Mouse (Mus musculus) left cerebral cortex, postnatal 4 days (tissue): ENCODE measurements at regions not wholly inside any gene's neighbourhood (a gene's known extent, or its start where the extent isn't known, plus 50 kb on each side); places are given as distances from the start of the nearest gene placed in this dataset.

Experiments used
- DNase-seq: peaks from one replicate; pipeline ENCODE4 v3.0.0-alpha.2; 2022
- intact Hi-C: fragments of 180-260 bp; cut with DNase I; formaldehyde crosslinking; loops from one replicate; pipeline ENCODE4 v1.15.1; 2025

DNA sequence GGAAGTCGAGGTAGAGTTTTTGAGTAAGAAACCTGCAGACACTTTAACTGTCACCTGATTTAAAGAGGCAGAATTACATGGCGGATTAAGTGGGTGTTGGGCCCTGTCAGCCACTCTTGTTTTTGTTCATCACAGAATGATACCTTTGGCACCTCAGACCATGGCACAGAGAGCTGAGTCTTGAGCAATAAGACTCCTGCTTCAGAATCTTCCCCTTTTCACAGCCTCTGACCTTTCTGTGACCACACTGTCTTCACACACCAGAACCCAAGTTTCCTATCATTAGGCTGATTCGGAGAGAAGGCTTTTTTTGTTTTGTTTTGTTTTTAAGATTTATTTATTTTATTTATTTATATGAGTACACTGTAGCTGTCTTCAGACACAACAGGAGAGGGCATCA is 192.8 kb downstream of the Gm10260 start:
- DNase-seq = no peak
- intact Hi-C loops = no loop called here

DNA sequence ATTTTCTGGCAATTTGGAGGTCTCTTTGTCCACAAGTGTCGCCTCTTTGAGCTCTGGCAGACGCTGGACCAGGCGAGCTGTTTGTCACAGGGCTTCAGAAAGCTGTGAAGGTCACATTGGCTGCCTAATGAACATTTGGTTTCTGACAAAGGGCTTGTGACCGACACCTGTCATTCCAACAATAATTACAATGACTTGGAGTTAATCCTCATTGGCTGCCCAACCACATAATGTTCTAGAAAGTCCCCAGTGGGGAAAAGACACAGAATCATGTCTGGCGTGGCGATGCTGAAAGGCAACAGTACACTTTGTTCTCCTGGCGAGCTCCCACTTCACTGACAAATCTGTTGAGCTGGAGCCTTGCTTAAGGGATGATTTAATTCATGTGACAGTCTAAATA is 194.4 kb downstream of the Gm10260 start:
- intact Hi-C loops = no loop called here
- DNase-seq = peak; percentile 10

DNA sequence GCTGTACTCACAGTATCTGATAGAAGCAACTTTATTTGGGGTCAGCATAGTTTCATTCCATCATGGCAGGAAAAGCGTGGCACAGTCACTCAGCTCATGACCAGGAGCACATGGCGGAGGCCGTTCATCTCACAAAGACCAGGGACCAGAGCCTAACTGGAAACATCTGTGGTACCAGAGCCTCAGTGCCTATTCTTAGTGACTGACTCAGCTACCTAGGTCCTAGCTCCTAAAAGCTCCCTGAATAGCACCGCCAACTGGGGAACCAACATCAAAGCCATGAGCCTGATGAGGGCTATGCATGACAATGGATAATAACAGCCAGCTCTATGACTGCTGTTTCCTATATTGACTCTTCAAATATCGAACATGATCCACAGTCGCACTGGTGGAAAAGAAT is 198.2 kb downstream of the Gm10260 start:
- DNase-seq = no peak
- intact Hi-C loops = no loop called here

DNA sequence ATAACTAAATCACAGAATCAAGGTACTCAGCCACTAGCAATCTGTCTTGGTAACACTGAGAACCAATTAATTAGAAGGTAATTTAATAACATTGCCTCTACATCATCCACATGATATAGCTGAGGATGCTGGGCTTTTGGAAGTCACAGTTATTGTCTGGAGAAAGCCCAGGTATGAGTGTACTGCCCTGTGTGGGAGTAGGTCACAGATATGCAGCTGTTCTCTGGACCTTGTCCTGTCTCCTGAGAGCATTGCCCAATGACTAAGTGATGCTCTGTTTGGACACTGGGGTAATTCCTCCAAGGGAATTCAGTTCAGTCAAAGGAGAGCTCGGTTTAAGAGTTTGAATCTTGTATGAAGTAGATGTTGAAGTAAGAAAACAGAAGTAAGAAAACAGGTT is 199.6 kb downstream of the Gm10260 start:
- intact Hi-C loops = no loop called here
- DNase-seq = no peak

DNA sequence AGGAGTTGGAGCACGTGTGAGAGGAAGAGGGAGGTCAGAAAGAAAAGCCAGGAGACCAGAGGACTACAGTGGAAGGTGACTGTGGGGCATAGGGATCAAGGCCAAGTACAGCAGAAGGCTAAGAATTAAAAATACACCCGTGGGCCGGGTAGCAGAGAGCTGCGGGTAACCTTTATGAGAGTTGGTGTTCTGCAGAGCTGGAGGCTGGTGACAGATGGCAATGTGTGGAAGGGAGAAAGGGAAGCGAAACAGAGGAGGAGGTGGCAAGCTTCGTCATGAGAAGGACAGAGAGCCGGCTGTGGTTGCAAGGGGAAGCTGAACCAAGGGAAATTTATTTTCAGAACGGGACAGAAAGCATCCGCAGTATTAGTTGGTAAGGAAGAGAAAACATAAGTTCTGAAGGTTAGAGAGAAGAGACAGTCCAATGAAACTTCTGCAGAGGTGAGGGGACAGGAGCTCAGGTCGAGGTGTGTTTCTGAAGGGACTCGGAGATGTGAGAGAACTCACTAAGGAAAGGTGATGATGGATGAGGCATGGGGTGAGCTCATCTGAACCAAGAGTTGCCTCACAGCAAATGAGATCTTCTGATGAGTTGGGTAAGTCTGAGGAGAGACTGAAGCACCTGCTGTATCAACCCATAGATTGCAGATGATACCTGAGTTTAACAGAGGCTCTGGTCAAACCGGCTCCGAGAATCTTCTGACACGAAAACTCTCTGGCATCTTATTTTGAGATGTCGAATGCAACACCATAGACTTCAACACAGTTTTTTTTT is 200.6 kb downstream of the Gm10260 start:
- intact Hi-C loops = no loop called here
- DNase-seq = peak; percentile 8

DNA sequence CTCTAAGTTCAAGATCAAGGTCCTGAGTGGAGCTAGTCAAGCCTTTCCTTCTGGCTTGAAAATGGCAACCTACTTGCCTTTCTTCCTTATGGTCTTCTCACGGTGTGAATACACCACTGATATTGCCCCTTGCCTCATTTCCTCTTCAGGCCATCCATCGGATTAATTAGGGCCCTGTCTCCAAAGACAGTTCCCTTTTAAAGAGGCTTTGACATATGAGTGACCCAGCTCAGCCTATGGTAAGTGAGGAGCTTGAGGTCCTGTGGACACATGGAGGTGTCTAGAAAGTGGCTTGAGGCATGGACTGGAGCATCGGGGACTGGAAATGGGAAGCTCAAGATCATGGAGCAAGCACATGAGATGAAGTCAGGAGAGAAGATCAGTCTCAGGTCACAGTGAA is 201.5 kb downstream of the Gm10260 start:
- no peak for DNase-seq
- intact Hi-C loops = no loop called here

DNA sequence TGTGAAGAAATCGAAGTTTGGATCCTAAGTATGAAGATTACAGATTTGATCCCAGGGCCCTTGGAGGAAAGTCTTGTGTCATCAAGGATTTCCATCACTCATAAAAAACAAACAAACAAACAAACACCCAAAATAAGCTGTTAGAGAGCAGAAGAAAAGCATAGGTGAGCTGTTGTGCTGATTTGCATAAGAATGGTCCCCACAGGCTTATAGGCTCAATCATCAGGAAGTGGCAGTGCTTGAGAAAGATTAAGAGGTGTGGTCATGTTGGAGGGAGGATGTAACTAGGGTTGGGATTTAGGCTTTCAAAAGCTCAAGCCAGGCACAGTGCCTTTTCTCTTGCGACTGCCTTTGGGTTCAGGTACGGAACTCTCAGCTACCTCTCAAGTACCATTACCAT is 205.1 kb downstream of the Gm10260 start:
- intact Hi-C loops = no loop called here
- DNase-seq = no peak

DNA sequence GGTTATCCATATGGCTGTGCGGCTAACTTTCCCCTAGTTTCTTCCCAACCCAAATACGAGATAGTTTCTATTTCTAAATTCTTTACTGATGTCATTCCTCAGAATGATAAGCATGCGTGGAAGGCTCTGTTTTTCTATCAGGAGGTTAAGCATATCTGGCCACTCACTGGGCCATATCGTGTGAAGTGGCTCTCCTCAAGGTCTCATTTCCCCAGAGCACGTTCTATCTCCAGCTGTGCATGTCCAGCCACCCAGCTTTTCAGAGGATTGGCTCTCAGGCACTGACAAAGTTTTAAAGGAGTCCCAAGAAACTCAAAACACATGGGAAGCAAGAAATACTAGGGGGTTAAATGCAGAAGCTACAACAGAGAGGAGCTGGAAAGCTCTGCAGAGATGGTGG is 205.8 kb downstream of the Gm10260 start:
- intact Hi-C loops = no loop called here
- no peak for DNase-seq

DNA sequence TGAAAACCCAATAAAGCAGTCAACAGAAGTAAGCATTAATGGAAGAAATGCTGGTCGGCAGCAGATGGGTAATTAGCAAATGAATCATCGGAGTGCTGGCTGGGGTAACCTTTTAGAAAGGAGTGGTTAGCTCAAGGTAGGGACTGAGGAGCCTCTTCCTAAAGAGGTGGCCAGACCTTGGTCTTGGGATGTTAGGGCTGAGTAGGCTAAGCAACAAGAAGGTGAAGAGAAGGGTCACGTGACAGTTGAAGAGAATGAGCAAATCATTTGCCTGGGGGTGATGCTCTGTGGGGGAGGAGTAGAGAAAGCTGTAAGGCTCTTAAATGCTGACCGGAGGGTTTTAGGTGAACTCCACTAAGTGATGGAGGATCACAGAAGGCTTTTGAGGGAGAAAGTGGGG is 208.2 kb downstream of the Gm10260 start:
- intact Hi-C loops = no loop called here
- DNase-seq = no peak

DNA sequence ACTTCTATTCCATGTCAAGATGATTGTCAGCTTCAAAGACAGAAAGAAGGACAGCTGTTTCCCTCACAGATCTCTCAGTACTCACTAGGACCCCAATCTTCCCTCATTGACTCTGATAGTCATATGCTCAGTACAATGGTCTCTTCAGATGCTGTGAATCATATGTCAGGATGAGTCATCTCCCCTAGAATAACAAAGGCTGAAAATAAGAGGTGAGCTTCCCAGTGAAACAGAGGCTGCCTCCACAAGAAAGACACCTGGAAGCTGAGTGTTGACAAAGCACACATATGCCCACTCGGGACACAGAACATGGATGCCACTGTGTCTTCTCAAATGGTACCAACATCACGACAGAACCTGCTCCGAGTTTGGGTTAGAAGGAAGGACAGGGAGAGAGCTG is 209.6 kb downstream of the Gm10260 start:
- intact Hi-C loops = no loop called here
- DNase-seq = no peak

DNA sequence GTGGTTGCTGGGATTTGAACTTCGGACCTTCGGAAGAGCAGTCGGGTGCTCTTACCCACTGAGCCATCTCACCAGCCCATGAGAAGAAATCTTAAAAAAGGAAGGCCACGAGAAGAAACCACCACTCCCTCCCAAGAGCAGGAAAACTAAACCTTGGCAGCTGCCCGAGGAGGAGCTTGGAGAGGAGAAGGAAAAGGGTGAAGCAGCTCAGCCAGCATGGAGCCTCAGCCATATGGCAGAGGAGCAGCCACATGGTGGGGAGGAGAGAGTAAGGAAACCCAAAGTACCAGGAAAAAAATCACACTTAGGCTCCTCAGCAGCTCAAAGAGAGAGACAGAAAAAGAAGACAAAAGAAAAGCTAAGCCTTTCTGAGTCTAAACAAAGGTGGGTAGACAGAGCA is 210.3 kb downstream of the Gm10260 start:
- intact Hi-C loops = no loop called here
- peak; percentile 22 for DNase-seq

DNA sequence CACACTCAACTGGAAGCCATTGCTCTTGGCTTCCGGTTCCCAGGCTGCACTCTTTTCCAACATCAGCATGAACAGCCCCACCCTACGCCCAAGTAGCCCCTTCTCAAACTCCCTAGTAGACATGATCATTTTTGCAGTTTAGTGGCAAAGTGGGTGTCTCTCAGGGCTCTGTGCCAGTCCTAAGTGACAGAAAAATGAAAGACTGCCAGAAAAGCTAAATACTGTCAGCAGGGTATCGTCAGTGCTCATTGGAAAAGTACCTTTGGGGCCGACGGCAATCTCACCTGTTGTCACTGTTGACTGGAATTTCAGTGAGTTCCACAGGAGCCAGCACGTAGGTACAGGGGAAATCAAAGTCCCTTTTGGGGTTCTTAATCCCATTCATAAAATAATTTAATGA is 211.0 kb downstream of the Gm10260 start:
- intact Hi-C loops = no loop called here
- peak; percentile 15 for DNase-seq

DNA sequence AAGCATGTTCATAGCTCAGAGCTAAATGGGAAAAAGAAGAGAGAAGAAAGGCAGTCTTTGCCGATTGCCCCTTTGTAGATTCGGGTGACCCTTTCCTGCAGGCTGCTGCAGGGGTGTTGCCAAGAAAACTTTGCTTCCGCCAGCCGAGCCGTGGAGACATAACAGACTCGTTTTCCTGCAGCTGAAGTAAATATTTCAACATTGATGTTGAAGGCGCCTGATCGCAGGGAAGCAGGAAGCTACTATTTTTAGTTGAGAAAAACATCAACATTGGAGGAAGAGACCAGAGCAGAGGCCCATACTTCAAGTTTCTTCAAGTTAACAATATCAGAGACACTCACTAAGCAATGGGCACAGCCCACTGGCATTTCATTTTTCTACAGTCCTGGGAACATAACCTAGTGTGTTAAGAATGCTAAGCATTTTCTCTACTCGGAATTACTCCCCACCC is 211.9 kb downstream of the Gm10260 start:
- intact Hi-C loops = no loop called here
- peak; percentile 31 for DNase-seq

DNA sequence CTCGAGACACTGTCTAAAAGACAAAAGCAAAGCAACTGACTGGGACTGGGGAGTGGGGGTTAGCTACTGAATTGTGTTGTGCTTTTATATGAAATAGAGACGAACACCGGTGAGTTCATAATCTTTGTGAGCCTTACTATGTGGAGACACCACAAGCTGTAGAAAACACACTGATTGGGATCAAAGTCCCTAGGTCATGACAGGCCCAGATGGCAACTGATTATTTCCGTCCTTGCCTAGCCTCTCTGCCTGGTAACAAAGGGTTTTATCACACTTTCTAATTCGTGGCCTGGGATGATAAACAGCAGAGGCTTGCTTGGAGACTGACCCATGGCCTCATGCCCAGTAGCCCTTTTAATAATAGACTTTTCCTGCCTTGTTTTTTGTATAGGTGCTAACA is 213.5 kb downstream of the Gm10260 start:
- intact Hi-C loops = no loop called here
- no peak for DNase-seq

DNA sequence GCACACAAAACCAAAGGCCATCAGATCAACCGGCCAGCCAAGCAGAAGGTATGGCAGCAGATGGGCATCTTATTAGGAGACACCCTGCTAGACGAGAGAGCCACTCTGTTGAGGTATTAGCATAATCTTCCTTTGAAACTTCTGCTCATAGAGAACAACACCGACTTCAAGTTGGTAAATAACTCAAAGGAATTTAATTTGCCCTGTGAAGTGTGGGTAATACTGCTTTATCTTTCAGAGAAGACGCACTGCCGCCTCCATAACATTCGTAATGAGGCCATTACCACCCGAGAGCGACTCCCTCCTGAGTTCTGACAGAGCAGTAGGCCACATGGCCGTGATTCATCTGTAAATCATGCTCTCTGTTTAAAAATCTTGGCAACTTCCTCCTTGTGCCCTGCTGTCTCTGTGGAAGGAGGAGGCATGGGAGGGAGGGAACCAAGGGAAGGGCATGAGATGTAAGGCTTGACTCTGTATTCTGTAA is 214.4 kb downstream of the Gm10260 start:
- peak; percentile 57 for DNase-seq
- intact Hi-C loops = no loop called here

DNA sequence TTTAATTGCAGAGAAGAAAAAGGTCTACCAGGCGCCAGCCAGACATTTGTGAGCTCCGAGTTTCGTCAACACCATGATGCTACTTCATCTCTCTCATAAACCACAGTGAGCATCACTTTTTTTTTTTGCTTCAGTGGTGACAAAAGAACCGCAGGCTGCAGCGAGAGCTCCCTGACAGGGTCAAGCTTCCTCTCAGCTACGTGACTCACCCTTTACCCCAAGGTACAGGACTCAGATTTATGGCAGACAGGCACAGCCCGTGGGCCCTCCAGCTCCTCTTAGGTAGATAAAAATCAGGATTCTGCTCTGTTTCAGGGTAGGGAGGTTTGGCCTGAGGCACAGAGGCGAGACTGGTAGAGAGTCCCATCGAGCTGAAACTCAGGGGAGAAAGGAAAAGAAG is 220.7 kb downstream of the Gm10260 start:
- intact Hi-C loops = loop anchor here (10.0 kb wide), 1 partner anchor 295 kb away; the partner anchor contains the start of gene Enc1
- no peak for DNase-seq

DNA sequence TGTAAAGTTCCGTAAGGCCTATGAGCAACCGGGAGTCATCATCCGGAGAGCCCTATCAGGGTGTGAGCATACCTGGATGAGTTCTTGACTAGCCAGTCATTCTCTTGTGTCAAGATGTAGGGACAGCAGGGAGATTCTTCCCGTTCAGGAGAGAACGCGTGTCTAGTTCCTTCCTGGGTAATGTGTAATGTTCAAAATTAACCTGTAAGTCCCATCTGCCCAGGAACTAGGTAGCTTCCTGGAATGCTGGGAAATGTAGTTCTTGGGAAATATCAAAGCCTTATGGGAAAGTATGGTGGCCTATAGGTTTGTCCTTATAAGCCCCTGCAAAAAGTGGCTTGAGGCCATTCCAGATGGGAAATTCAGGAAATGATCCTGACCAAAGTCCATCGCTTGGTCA is 222.0 kb downstream of the Gm10260 start:
- DNase-seq = no peak
- intact Hi-C loops = loop anchor here (10.0 kb wide), 1 partner anchor 294 kb away; the partner anchor contains the start of gene Enc1

DNA sequence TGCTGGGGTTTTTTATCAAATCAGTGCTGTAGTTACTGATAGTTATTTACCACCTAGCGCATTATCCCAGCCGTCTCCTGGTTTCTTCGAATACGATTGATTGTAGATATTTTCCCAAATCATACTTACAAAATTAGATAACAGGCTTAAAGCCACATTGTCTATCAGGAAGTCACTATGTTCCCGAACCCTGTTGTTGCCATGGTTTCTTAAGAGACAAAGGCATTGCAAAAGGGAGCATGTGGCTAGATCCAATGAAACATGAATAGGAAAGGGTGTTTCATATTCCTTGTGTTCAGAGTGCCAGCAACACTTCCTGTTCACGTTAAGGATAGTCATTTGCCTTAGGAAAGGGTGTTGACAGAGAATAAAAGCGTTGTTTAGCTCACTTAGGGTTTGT is 222.7 kb downstream of the Gm10260 start:
- intact Hi-C loops = loop anchor here (10.0 kb wide), 1 partner anchor 293 kb away; the partner anchor contains the start of gene Enc1
- DNase-seq = no peak

DNA sequence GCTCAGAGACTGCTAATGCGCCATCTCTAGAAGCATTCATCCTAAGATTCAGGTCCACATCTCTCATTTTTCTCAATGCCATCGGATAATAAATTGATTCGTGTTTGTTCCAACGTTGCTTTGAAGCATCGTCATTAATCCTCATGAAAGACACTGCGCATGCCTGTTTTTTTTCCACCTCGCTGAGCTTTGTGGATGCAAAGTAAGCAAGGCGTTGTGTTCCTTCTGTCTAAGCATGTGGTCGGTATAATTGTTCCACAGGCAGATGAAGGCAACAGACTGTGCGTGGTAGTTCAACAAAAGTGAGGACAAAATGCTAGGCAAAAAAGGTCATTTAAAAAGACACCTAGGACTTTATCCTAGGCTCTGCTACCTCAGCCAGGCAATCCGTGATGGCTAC is 223.2 kb downstream of the Gm10260 start:
- DNase-seq = no peak
- intact Hi-C loops = loop anchor here (10.0 kb wide), 1 partner anchor 292 kb away; the partner anchor contains the start of gene Enc1

DNA sequence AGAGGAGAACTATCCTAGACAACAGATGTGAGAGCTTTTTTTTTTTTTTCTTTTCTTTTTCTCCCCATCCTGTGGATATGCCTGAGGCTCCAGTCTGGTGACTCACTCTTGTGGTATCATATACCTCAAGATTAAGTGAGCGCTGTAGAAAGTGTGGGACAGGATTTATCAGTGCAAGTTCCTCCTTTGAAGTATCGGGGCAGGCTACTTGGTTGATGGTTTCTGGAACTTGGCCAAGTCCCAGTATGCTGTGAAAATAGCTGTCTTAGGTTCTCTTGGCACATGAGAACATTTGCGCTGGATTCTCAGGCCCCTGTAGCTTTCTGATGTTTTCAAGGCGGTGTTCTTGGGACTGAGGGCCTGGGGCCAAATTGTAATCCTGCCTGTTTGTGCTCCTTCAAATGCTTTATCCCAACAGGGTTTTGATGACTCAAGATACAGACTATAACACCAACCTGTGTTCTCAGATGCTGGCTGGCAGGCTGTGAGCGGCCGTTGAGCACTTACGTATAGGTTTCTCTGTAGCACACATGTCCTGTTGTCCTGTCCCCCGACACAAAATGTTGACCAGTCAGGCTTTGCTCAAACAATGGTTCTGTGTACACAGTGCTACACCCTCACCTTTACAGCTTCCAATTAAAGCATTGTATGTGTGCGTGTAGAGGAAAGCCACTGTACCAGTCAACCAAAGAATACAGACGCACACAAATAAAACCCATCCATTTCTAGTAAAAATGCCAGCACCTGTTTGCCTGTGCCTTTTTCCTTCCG is 226.4 kb downstream of the Gm10260 start:
- peak; percentile 30 for DNase-seq
- intact Hi-C loops = loop anchor here (10.0 kb wide), 1 partner anchor 289 kb away; the partner anchor contains the start of gene Enc1

DNA sequence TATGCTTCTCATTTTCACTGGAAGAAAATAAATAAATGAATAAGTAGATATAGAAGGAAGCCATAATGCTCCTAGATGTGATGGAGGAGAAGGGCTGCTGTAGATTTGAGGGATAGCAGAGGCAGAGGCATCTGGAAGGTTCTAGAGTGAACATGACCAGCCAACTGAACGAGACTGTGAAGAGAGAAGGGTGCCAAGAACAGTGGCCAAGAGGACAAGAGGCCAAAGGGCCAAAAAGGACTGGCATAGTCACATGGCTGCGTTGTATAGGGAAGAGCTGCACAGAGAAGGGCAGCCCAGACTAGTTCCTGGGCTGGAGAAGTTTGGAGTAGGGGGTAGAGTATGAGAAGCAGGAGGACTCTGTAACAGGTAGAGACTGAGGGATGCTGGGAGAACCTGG is 229.3 kb downstream of the Gm10260 start:
- DNase-seq = no peak
- intact Hi-C loops = loop anchor here (10.0 kb wide), 1 partner anchor 286 kb away; the partner anchor contains the start of gene Enc1

DNA sequence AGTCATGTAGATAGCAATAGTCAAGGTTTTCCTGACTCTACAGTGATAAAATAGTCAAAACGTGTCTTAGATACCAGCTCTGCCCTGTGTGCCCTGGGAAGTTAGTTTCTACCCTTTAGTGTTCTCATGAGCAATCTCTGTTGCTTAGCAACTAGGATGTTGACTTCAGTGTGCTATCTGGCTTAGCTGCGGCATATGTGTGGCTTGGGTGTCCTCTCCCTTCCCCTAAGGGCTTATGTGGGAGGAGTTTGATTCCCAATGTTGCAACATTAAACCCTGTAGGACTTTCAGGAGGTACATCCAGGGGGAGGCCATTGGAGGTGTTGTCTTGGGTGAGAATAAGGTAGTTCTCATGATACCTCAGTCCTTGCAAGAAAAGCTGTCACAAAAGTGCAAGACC is 229.9 kb downstream of the Gm10260 start:
- no peak for DNase-seq
- intact Hi-C loops = loop anchor here (10.0 kb wide), 1 partner anchor 286 kb away; the partner anchor contains the start of gene Enc1
